Mouse (Mus musculus): ENCODE measurements around the gene U2af1. TPM values are rescaled to one million over a fixed set of nuclear protein-coding genes. Genes with fewer than 3 reads are reported as not detected.

U2af1 gene
- polyA plus RNA-seq, 1 experiment from 2014 or later = 124 TPM

GRCm38 (mm10) chr17:31636277-31636941 lies 22.3 kb downstream of the U2af1 start:
- TF ChIP-seq EP300 (IDR thresholded peaks at IDR 0.05; ENCODE audit: low read depth) (peak; percentile 80), CTCF (IDR thresholded peaks at IDR 0.05; ENCODE audit: low read depth) (no peak)
- Histone ChIP-seq H3K4me2 (ENCODE audit: low read depth, low read length) (peak overlapping the region; percentile 76), H3K4me3 (ENCODE audit: low read depth, low read length) (peak overlapping the region; percentile 55), H3K36me3 (replicated peaks; ENCODE audit: insufficient read depth, low read length) (no peaks in the 10 kb centered on the region), H3K9ac (replicated peaks) (peak overlapping the region; percentile 69), H3K9me3 (ENCODE audit: low read length) (no peaks in the 10 kb centered on the region), H3K27me3 (ENCODE audit: insufficient read depth, low read length) (peaks cover 21% of the 10 kb centered on the region; the same call in 1 of the 2 replicates), H3K27ac (ENCODE audit: low read depth) (peak overlapping the region; percentile 97), H3K4me1 (ENCODE audit: insufficient read depth) (peaks cover 19% of the 10 kb centered on the region)
- DNase-seq (peak; percentile 72), ATAC-seq (peak; percentile 82)
- 7% methylated on average over 45 of the region's 45 CpGs for WGBS (ENCODE audit: insufficient replicate concordance)

DNA sequence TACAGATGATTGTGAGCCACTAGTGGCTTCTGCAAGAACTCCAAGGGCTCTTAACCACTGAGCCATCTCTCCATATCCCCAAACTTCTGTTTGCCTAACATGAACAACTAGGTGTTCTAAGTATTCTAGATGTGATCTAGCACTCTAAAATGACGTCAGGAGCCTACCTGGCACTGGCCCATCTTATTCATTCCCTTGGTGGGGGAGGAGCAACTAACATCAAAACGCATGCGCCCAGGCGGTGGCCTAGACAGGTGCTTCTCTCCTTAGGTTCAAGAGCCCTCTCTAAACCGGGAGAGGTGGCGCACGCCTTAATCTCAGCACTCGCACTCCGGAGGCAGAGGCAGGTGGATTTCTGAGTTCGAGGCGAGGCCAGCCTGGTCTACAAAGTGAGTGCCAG lies 22.9 kb downstream of the U2af1 start:
- no peaks in the 10 kb centered on the region for H3K9me3 ChIP-seq (ENCODE audit: low read length)
- H3K27me3 ChIP-seq (ENCODE audit: insufficient read depth, low read length) = peaks cover 21% of the 10 kb centered on the region; the same call in 1 of the 2 replicates
- H3K9ac ChIP-seq (replicated peaks) = peak overlapping the region; percentile 69
- peak; percentile 16 for ATAC-seq
- 48% methylated on average over 11 of the region's 11 CpGs for WGBS (ENCODE audit: insufficient replicate concordance)
- DNase-seq = peak; percentile 67
- TF ChIP-seq CTCF (IDR thresholded peaks at IDR 0.05; ENCODE audit: low read depth) (no peak), EP300 (IDR thresholded peaks at IDR 0.05; ENCODE audit: low read depth) (no peak)
- H3K27ac ChIP-seq (ENCODE audit: low read depth) = peak overlapping the region; percentile 97
- H3K4me1 ChIP-seq (ENCODE audit: insufficient read depth) = peaks cover 19% of the 10 kb centered on the region
- peak overlapping the region; percentile 76 for H3K4me2 ChIP-seq (ENCODE audit: low read depth, low read length)
- no peaks in the 10 kb centered on the region for H3K36me3 ChIP-seq (replicated peaks; ENCODE audit: insufficient read depth, low read length)
- H3K4me3 ChIP-seq (ENCODE audit: low read depth, low read length) = peak overlapping the region; percentile 55

DNA sequence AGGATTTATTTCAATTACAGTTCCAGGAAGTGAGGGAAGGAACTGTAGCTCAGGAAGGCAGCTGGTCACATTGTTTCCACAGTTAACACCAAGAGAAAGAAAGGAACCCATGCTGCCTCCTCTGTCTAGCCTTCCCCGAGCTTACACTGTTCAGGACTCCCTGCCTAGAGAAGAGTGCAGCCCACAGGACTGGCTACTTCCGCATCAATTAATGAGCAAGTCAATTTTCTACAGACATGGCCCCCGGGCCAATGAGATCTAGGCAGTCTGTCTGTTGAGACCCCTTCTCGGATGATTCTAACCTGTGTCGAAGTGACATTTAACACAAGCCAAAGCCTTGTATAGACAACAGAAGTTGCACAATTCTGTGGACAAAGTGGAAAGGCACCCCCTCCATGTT lies 23.8 kb downstream of the U2af1 start:
- Histone ChIP-seq H3K27ac (ENCODE audit: low read depth) (peak overlapping the region; percentile 97), H3K9ac (replicated peaks) (peak overlapping the region; percentile 27)
- DNase-seq = no peak

GRCm38 (mm10) chr17:31633007-31633406 lies 25.7 kb downstream of the U2af1 start:
- H3K27ac ChIP-seq (ENCODE audit: low read depth) = peak overlapping the region; percentile 46; the same call in 1 of the 2 replicates
- H3K4me3 ChIP-seq (ENCODE audit: low read depth, low read length) = peak overlapping the region; percentile 15
- DNase-seq (no peak), ATAC-seq (no peak)
- H3K4me1 ChIP-seq (ENCODE audit: insufficient read depth) = peaks cover 15% of the 10 kb centered on the region
- TF ChIP-seq CTCF (IDR thresholded peaks at IDR 0.05; ENCODE audit: low read depth) = no peak
- 0 out of 2 replicates have a peak overlapping the region, but pooled peaks have one; percentile 31 for H3K9ac ChIP-seq (replicated peaks)
- H3K36me3 ChIP-seq (replicated peaks; ENCODE audit: insufficient read depth, low read length) = no peaks in the 10 kb centered on the region
- 58% methylated on average over 6 of the region's 6 CpGs for WGBS (ENCODE audit: insufficient replicate concordance)
- peaks cover 21% of the 10 kb centered on the region; the same call in 1 of the 2 replicates for H3K27me3 ChIP-seq (ENCODE audit: insufficient read depth, low read length)
- H3K4me2 ChIP-seq (ENCODE audit: low read depth, low read length) = peak overlapping the region; percentile 51
- no peaks in the 10 kb centered on the region for H3K9me3 ChIP-seq (ENCODE audit: low read length)

More for the DNA sequence above, 23.8 kb downstream of the U2af1 start:
- 52% methylated on average over 5 of the region's 5 CpGs for WGBS (ENCODE audit: insufficient replicate concordance)
- no peaks in the 10 kb centered on the region for H3K9me3 ChIP-seq (ENCODE audit: low read length)
- H3K36me3 ChIP-seq (replicated peaks; ENCODE audit: insufficient read depth, low read length) = no peaks in the 10 kb centered on the region
- peaks cover 21% of the 10 kb centered on the region; the same call in 1 of the 2 replicates for H3K27me3 ChIP-seq (ENCODE audit: insufficient read depth, low read length)
- H3K4me2 ChIP-seq (ENCODE audit: low read depth, low read length) = peak overlapping the region; percentile 76
- H3K4me1 ChIP-seq (ENCODE audit: insufficient read depth) = peaks cover 16% of the 10 kb centered on the region
- ATAC-seq = no peak
- 0 out of 2 replicates have a peak overlapping the region, but pooled peaks have one; percentile 55 for H3K4me3 ChIP-seq (ENCODE audit: low read depth, low read length)
- TF ChIP-seq EP300 (IDR thresholded peaks at IDR 0.05; ENCODE audit: low read depth) = no peak
- no peak for TF ChIP-seq CTCF (IDR thresholded peaks at IDR 0.05; ENCODE audit: low read depth)

DNA sequence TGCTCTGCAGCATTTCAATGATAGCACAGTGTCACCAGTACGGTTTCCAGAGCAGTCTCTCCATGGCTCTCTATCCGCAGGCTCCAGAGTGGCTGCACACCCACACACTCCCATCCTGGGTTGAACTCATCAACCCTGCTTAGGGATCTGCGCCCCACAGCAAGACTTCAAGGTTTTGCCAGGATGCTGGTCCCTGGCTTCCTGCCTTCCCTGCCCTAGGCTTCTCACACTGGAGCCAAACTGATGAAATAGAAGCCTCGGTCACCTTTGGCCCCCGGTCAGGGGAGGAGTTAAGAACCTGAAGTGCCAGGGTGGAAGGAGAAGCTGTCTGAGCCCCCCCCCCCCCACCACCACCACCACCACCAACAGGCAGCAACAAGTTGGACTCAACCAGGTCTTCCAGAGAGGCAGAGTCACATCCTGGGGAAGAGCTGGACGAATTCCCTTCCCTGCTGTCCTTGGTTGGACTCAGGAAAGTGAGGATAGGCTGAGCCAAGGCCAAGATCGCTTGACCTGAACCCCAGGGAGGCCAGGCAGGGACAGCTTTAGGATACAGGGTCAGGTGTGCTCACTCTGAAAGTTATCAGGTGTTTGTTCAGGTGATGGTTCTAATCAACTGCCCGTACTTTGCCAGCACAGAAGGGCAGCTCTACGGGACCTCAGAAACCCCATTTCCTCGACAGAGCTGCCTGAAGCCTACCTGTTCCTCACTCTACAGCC lies 27.5 kb downstream of the U2af1 start:
- peaks cover 8% of the 10 kb centered on the region for H3K4me1 ChIP-seq (ENCODE audit: insufficient read depth)

DNA sequence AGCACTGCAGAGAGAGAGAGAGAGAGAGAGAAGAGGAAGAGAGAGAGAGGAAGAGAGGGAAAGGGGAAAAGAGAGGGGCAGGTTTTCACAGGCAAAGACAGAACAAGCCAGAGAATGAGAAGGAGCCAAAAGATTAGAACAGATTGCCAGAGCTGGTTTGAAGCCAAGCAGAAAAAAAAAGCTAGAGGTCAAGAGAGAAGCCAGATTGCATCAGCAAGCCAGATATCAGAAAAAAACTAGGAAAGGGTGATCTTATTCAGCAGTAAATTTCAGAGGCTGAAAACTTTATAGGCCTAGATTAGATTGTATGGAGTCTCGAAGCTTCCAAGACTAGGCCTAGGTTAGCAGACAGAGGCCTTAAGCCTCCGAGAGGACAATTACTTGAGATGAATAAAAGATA lies 30.7 kb downstream of the U2af1 start:
- H3K27ac ChIP-seq (ENCODE audit: low read depth) = no peak overlapping the region
- H3K4me1 ChIP-seq (ENCODE audit: insufficient read depth) = peaks cover 6% of the 10 kb centered on the region
- H3K4me2 ChIP-seq (ENCODE audit: low read depth, low read length) = no peak overlapping the region
- DNase-seq (no peak), ATAC-seq (no peak)
- WGBS (ENCODE audit: insufficient replicate concordance) = 97% methylated on average over 2 of the region's 2 CpGs
- H3K36me3 ChIP-seq (replicated peaks; ENCODE audit: insufficient read depth, low read length) = peaks cover 3% of the 10 kb centered on the region
- no peaks in the 10 kb centered on the region for H3K27me3 ChIP-seq (ENCODE audit: insufficient read depth, low read length)
- H3K9me3 ChIP-seq (ENCODE audit: low read length) = 0 out of 2 replicates have a peak, but pooled peaks cover 4% of the 10 kb centered on the region
- TF ChIP-seq CTCF (IDR thresholded peaks at IDR 0.05; ENCODE audit: low read depth) (no peak), EP300 (IDR thresholded peaks at IDR 0.05; ENCODE audit: low read depth) (no peak)
- no peak overlapping the region for H3K9ac ChIP-seq (replicated peaks)
- H3K4me3 ChIP-seq (ENCODE audit: low read depth, low read length) = no peak overlapping the region

More for the DNA sequence above, 27.5 kb downstream of the U2af1 start:
- no peak for ATAC-seq
- Histone ChIP-seq H3K9ac (replicated peaks) (no peak overlapping the region; the same call in 1 of the 2 replicates), H3K27ac (ENCODE audit: low read depth) (no peak overlapping the region), H3K9me3 (ENCODE audit: low read length) (0 out of 2 replicates have a peak, but pooled peaks cover 4% of the 10 kb centered on the region), H3K36me3 (replicated peaks; ENCODE audit: insufficient read depth, low read length) (peaks cover 3% of the 10 kb centered on the region; the same call in 1 of the 2 replicates), H3K4me2 (ENCODE audit: low read depth, low read length) (peak overlapping the region; percentile 51), H3K27me3 (ENCODE audit: insufficient read depth, low read length) (peaks cover 10% of the 10 kb centered on the region; the same call in 1 of the 2 replicates), H3K4me3 (ENCODE audit: low read depth, low read length) (no peak overlapping the region)
- TF ChIP-seq CTCF (IDR thresholded peaks at IDR 0.05; ENCODE audit: low read depth) = no peak
- TF ChIP-seq EP300 (IDR thresholded peaks at IDR 0.05; ENCODE audit: low read depth) = no peak
- no peak for DNase-seq
- 62% methylated on average over 10 of the region's 10 CpGs for WGBS (ENCODE audit: insufficient replicate concordance)

Measured in liver, postnatal 0 days (tissue).